Mouse (Mus musculus): ENCODE data around the gene Omd.

Omd gene

GRCm38 (mm10) chr13:49608589-49609322 is 26.5 kb downstream of the Omd start:
- DNase-seq (ENCODE audit: low spot score) = no peak

GRCm38 (mm10) chr13:49617021-49617420 is 34.8 kb downstream of the Omd start:
- peak; percentile 52 for DNase-seq (ENCODE audit: low spot score)

GRCm38 (mm10) chr13:49618365-49618764 is 36.1 kb downstream of the Omd start:
- peak; percentile 31 for DNase-seq (ENCODE audit: low spot score)

GRCm38 (mm10) chr13:49623216-49623615 is 41.0 kb downstream of the Omd start:
- no peak for DNase-seq (ENCODE audit: low spot score)

- no peak for DNase-seq (ENCODE audit: low spot score)
These were observed 45.9 kb downstream of the Omd start for GRCm38 (mm10) chr13:49628167-49628566.

- DNase-seq (ENCODE audit: low spot score) = no peak
These were observed 46.8 kb downstream of the Omd start for GRCm38 (mm10) chr13:49629076-49629475.

- DNase-seq (ENCODE audit: low spot score) = peak; percentile 59
These were observed 57.7 kb downstream of the Omd start for GRCm38 (mm10) chr13:49639965-49640364.
